Mouse (Mus musculus) 3T3-L1 (cell line): Measurements from ENCODE around the gene Hemk1.
"Not testable (repeated sequence)": the region's sequence is repeated elsewhere in the genome, so short reads cannot be mapped to it uniquely, and the experiment has no call there.

ENCODE experiments used
- DNase-seq: peaks from one replicate; pipeline ENCODE4 v3.0.0-alpha.2; 2015; ENCODE audit warnings: low read depth, low spot score

Gene Hemk1

DNA sequence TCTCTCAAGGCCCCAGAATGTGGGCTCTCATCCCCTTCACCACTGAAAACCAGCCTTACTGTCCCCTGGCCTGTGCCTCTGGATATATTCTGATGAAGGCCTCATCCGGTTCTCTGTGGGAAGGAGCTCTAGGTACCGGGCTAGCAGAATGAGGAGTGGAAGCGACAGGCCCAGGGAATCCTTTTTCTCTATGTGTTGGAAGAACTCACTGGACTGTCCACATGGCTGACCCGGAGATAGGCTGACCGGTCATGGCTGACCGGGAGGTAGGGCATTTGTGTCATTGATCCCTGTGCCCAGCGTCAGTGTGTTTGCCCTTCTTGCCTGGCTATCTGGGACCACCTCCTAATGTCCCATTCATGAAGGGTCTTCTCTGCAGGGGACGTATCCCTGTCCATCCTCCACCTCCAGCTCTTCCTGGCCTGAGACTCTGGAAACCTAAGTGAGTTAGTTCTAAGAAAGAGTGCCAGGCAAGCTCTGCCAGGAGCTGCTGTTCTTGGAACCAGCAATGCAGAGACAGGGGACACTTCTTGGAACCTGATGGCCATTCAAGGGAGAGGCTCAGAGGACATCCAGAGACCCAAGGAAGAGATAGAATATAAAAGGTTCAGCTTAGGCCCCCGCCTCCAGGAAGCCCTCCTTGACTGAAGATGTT lies 29.7 kb downstream of the Hemk1 start:
- no peak for DNase-seq

DNA sequence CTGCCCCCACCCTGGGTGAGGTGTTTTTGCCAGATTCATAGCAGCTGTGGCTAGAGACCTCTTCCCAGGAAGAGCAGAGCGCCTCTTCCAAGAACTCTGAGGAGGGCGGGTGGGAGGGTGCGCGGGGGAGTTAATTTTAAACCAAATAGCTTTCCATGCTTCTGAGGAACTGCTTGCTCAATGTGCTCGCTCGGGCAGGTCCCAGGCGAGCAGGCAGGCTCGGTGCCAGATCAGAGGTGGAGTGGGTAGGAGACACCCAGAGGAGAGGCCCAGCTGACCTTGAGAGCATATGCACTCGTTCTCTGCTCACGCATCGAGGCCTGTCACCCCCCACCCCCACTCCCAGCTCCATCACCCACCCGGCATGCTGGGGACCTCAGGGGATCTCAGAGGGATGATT lies 30.3 kb downstream of the Hemk1 start:
- no peak for DNase-seq

DNA sequence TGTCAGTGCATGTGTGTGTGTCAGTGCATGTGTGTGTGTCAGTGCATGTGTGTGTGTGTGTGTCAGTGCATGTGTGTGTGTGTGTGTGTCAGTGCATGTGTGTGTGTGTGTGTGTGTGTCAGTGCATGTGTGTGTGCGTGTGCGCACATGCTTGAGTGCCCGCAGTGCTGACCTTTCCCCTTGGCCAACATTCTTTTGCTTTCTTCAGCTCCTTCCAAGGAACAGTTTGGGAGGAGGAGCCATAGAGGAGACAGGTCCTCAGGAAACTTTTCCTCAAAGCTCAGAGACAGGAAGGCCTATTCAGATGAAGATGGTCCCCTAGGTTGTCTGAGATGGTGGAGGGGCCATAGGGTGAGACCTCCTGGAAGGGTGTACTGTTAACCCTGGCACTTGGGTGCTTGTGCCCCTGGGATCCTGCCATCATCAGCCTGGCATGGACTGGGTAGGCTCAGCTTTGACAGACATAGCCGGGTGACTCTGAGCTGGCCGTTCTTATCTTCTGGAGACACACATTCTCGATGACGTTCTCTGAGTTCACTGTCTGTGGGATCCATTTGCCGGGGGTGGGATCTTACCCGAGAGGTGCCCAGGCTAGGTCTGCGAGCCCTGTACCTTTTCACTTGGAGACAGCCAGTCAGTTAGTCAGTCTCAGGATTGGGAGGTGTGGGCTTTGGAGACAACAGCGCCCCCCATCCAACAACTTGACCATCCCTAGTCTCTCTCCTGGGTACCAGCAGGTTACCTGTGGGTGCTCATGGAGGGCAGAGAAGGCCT lies 30.9 kb downstream of the Hemk1 start:
- no peak for DNase-seq

DNA sequence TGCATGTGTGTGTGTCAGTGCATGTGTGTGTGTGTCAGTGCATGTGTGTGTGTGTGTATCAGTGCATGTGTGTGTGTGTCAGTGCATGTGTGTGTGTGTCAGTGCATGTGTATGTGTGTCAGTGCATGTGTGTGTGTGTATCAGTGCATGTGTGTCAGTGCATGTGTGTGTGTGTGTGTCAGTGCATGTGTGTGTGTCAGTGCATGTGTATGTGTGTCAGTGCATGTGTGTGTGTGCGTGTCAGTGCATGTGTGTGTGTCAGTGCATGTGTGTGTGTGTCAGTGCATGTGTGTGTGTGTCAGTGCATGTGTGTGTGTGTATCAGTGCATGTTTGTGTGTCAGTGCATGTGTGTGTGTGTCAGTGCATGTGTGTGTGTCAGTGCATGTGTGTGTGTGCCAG lies 31.5 kb downstream of the Hemk1 start:
- DNase-seq, result not testable (repeated sequence)

DNA sequence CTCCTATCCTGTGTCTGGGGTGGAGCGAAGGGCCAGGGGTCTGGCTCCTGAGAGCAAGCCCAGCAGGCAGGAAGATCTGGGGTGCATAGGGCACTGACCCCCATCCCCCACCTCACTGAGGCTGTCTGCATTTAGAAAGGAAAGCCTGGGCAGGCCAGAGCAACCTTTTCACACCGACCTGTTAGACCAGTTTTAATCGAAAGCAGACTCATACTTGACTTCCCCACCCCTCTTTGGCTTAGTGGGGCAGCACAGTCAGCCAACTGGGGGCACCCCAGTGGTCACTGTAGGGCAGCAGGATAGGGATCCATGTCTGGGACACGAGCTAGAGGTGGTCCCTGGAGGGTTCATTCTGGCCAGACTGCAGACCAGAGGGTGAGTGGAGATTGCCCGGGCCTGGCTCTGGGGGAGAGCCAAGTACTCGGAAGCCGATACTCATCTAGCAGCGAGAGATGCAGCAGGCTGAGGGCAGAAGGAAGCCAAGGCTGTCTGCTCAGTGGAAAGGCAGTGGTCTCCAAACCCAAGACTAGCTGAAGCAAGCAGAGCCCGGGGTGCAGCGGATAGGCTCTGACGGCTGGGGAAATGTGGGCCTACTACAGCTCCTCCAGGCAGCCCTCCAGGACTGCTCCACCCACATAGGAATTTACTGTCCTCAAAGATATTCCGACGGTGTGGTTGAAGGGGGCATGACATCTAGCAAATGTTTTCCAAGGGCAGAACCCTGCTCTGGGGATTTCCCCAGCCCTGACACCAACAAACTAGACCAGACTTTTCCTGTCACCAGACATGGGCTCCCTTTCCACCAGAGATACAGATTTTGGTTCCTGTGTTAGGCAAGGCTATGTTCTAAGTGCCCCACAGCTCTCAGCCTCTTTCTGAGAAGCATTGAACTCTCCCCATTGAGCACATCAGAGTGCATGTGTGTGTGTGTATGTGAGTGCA lies 32.3 kb downstream of the Hemk1 start:
- no peak for DNase-seq

DNA sequence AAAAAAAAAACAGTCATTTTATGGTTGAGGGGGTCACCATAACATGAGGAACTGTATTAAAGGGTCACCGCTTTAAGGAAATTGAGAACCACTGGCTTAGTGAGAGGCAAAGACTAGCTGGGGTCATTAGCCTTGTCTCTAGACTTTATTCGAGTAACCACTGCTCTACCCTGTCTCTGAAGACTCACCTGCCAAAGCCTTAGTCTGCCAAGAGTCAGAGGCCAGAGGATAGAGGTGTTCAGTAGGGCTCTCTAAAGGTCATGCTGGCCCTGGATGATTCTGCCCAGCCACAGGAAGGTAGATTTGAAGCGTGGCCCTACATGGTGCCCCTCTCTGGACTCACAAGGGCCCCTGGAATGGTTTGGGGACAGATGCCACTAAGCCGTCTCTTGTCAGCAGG lies 33.1 kb downstream of the Hemk1 start:
- DNase-seq, result no peak

DNA sequence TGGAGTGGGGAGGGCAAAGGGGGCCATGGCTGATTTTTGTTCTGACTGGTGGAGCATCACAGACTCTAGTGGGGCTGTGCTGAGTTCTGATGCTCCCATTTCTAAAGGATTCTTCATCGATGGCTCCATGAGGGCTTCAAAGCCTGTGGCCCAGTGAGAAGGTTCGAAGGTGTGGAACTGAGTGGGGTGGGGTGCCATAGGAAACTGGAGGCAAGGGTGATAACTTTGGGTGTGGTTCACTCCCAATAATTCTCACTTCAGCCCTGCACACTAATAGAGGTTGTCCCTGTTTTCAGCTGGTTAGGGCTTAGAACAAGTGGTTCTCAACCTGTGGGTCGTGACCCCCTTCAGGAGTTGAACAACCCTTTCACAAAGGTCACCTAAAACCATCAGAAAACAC lies 33.8 kb downstream of the Hemk1 start:
- DNase-seq, result no peak

DNA sequence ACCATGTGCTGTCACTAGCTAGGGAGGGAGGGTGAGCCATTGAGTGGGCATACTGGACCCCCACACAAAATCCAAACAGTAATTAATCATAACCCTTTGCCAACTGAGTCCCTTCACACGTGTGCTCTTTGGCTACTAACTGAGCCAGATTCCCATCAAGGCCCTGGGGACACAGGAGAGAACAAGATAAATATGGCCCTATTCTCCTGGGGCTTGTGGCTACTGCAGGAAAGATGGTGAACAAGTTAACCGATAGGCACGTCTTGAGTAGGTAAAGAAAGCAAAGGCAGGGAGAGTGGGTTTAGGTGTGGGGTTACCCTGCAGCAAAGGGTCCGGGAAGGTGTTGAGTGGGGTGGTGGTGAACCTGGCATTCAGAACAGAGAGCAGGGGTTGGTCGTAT lies 34.2 kb downstream of the Hemk1 start:
- DNase-seq, result no peak

DNA sequence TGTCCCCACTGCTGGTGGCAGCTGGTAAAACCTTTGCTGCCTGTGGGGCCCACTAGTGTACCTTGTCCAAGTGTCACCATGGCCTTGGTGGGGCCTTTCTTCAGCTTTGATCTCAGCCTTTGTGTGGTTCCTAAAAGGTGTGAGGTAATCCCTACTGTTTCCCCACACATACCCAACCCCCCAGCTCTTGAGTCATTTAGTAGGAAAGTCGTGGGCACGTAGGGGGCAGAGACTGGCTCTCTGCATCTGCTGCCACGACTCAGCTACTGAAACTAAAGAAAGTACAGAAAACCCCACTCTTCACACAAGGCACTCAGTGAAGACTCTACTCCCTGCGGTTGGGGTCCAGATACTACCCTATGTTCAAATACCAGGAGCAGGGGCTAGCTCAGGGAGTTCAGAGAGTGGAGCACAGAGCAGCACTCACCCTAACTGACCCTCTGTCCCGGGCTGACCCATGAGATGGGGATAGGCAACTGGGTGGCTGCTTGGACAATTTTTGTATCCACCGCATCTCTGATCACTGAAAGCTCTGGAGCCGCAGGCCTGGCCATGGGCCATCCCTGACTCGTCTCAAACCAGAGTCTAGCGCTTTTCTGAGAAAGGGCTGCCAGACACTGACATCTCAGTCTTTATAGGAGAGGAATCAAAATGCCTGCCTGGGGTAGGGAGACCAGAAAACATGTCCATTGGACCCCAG lies 34.9 kb downstream of the Hemk1 start:
- peak; percentile 62 for DNase-seq

DNA sequence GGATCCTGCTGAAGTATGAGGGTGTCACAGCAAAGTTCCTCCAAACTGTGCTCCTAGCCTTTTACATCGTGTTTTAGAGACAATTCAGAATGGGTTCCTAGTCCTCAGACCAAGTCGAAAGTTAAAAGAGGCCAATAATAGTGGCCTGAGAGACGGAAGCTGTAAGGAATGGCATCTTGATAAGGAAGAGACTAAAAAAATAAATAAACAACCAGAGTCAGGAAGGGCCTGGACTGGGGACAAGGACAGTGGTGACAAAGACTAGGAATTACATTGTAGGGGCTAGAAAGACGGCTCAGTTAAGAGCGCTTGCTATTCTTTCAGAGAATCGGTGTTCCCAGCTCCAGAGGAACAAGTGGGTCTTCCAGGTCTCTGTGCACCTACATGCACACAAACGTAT lies 35.6 kb downstream of the Hemk1 start:
- no peak for DNase-seq

DNA sequence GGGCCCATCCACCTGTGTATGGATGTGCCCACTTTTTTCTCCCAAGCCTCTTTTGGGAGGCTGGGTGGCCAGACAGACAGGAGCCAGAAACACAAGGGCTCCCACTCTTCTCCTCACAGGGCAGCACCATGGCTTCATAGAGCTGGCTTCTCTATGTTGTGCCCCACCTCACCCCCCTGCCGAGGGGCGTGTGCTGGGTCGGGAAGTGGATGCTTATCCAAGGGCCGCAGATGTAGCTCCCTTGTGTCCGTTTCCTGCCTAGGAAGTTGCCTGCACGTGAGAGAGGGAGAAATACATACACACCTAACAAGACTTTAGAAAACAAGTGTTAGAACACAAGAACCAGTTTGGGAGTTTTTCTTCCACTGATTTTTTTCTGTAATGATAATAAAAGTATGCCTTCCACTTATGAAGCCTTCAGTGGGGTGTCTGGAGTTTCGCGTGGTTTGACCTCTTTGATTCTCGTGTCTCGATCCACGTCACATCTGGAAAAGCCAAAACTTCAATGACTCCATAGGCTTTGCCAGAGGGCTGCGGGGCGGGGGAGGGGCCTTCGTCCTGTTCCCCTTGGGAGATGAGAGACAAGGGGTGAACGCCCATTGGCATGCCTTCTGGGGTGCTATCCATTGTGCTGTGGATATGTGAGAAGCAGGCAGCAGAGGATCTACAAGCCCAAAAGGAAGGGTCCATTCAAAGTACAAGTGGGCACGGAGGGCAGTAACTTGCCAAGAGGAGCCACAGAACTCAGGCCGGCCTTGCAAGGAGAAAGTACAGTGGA lies 36.4 kb downstream of the Hemk1 start:
- no peak for DNase-seq

DNA sequence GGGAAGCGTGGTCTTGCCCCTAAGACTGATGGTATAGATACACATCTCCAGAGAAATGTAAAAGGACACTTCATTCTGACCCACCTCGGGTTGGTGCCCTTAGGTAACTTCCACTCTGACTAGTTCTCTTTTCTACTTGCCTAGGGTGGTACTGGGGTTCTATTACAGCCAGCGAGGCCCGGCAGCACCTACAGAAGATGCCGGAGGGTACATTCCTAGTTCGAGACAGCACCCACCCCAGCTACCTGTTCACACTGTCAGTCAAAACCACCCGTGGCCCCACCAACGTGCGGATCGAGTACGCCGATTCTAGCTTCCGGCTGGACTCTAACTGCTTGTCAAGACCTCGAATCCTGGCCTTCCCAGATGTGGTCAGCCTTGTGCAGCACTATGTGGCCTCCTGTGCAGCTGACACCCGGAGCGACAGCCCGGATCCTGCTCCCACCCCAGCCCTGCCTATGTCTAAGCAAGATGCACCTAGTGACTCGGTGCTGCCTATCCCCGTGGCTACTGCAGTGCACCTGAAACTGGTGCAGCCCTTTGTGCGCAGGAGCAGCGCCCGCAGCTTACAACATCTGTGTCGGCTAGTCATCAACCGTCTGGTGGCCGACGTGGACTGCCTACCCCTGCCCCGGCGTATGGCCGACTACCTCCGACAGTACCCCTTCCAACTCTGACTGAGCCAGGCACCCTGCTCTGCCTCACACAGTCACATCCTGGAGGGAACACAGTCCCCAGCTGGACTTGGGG lies 37.8 kb downstream of the Hemk1 start:
- DNase-seq, result no peak

DNA sequence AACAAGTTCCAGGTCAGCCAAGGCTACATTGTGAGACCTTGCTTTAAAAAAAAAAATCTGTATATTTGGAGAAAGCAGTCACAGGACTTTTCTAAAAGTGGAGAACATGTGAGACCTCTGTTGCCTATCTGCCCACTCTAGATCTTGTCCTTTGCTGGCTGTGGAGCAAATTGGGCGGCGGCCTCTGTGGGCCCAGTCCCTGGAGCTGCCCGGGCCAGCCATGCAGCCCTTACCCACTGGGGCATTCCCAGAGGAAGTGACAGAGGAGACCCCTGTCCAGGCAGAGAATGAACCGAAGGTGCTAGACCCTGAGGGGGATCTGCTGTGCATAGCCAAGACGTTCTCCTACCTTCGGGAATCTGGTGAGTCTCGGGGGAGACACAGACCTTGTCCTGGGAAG lies 38.4 kb downstream of the Hemk1 start:
- DNase-seq, result no peak

DNA sequence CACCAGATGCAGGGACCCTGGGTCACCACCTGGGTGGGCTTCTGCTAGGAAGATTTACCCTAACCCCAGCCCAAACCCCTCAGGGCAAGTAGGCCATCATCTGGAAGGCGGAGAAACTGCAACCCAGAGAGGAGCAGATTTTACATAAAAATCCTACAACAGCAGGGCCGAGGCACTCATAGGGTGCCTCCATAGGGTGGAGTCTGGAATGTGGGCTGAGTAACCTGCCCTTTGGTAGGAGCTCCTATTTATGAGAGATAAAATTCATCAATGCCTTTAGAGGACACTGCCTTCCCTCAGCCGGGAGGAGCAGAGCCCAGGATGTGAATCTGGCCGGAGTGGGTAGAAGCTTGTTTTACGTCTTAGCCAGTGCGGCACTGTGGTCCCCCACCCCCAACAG lies 39.3 kb downstream of the Hemk1 start:
- no peak for DNase-seq

DNA sequence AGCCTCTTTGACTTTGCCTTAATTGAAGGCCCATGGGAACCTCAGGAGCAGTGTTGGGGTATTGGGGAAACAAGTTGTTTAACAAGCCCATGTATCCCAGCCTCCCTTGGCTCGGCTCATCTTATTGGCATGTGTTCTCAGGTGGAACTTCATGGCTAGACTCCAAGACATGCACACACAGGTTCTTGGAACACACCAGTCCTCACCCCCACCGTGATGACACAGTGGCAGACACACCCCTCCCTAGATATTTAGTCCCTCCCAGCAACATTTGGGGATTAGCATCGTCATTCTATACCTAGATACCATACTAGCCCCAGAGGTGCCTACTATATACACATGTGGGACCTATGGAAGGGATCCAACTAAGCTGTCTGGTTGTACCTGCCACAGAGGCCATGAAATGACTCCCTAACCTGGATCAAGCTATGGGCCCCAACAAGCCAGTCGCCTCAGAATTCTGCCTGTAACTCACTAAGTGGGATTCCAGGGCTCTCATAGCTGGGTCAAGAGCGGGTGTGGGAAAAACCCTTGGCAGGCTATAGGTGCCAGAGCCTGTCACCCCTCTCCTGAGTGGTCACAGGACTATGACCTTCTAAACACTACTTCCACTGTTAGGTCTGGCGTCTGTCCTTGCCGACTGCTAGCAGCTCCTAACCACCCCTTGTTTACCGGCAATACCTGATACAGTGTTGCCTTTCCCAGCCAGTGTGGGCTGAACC lies 39.9 kb downstream of the Hemk1 start:
- no peak for DNase-seq

DNA sequence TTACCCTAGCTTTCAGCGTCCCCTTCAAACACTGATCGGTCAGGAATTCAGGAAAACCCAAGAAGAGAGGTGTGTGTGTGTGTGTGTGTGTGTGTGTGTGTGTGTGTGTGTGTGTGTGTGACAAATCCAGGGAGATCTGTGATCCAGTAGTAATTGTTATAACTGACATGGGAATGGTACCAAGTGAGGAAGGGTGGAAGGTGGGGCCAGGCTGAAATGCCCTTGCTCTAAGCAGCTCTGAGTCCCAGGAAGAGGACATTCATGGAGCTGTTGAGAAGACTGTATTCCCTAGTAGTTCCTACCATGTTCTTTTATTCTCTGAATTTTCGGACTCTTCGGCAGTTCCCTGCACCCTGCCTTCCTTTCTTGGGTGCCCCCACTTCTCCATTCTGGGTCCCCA lies 40.5 kb downstream of the Hemk1 start:
- no peak for DNase-seq

DNA sequence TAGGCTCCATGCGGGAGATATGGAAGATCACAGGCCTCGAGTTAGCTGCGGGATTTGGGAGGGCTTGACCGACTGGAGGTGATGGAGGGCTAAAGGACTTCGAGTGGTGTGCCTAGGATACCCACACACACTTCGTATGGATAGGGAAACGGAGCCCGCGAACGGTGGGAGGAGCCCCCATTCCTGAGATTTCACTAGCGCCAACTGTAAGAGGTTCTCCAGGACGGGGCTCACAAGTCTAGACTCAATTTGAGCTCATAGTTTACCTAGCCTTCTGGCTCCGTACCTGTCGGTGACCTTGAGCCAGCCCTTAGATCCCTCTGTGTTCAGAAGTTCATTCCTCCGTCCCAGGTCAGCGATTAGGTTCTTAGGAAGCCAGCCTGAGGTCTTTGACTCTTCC lies 41.1 kb downstream of the Hemk1 start:
- DNase-seq, result no peak

DNA sequence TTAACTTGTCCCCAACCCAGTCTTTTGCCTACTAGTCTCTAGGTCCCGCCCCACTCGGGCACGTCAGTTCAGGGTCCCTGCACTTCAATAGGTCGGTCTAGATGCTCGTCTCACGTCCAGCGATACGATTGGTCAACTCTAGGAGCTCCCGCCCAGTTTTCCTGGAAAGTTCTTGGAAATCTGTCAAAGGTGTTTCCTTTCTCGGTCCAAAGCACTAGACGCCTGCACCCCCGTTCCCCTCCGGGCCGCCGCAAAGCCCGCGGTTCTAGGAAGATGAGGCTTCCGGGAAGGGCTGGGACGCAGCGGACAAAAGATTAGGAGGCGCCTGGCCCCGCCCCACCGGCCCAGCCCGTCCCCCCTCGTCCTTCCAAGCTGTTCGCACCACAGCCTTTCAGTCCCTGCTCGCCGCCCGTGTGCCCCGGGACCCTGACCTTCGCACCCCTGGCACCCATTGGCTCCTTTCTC lies 41.6 kb downstream of the Hemk1 start:
- DNase-seq, result peak; percentile 95

DNA sequence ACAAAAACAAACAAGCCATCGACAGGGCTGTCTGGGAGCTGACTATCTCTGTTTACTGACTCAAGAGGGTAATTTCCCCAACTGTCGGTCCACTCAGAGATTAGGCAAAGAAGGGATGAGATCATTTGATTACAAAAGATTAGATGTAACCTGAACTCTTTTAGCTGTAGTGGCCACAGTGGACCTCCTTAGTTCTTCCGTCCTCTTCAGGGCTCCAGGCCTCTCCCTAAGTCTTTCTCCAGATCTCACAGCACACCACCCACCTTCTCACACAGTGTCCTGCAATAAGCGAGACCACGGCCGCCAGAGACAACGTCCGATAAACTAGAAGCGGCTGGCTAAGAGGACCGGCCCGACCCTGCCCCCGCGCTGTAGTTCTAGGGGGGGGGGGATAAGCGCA lies 42.1 kb downstream of the Hemk1 start:
- DNase-seq, result peak; percentile 67

DNA sequence AAGGTAGTCTGAATTCAATTTTAAA lies 42.3 kb downstream of the Hemk1 start, which contains the start of gene Cish:
Cish (plus strand) TSS at position 11 of the 25 bp plus-strand sequence.
- no peak for DNase-seq
